Mouse (Mus musculus) lung, postnatal 36 days (tissue): ENCODE data around the gene Cuedc2.
A peak's percentile ranks its signal among the peaks of the same experiment; 100 is the strongest.

Source experiments
- DNase-seq: peaks from one replicate; pipeline ENCODE4 v3.0.0; 2022; ENCODE audit warnings: mixed read lengths

The Cuedc2 gene

GRCm38 (mm10) chr19:46339287-46339971 lies 927 bp upstream of the Cuedc2 start:
- DNase-seq = peak; percentile 84

- no peak for DNase-seq
These were observed 412 bp upstream of the Cuedc2 start for GRCm38 (mm10) chr19:46338942-46339286.

- DNase-seq = no peak
These were observed 677 bp downstream of the Cuedc2 start for GRCm38 (mm10) chr19:46337719-46338330.

GRCm38 (mm10) chr19:46333906-46334305 lies 4.6 kb downstream of the Cuedc2 start:
- no peak for DNase-seq

- DNase-seq = no peak
These were observed 5.7 kb downstream of the Cuedc2 start for GRCm38 (mm10) chr19:46332721-46333339.

- DNase-seq = no peak
These were observed 6.6 kb downstream of the Cuedc2 start for GRCm38 (mm10) chr19:46331936-46332335.

- no peak for DNase-seq
These were observed 7.2 kb downstream of the Cuedc2 start for GRCm38 (mm10) chr19:46331326-46331725.

- no peak for DNase-seq
These were observed 7.8 kb downstream of the Cuedc2 start for GRCm38 (mm10) chr19:46330696-46331095.

GRCm38 (mm10) chr19:46329951-46330350 lies 8.6 kb downstream of the Cuedc2 start:
- DNase-seq = peak; percentile 91

- peak; percentile 16 for DNase-seq
These were observed 9.4 kb downstream of the Cuedc2 start for GRCm38 (mm10) chr19:46329031-46329641.

GRCm38 (mm10) chr19:46328081-46329030 lies 10.1 kb downstream of the Cuedc2 start, which contains the start of gene Fbxl15:
Fbxl15 (plus strand) TSS chr19:46328184.
- DNase-seq = peak; percentile 95

- no peak for DNase-seq
These were observed 10.9 kb downstream of the Cuedc2 start for GRCm38 (mm10) chr19:46327531-46328064.

- DNase-seq = peak; percentile 19
These were observed 11.7 kb downstream of the Cuedc2 start, which contains the start of gene Psd for GRCm38 (mm10) chr19:46326756-46327305. Psd (minus strand) TSS chr19:46327156.

GRCm38 (mm10) chr19:46326019-46326755 lies 12.3 kb downstream of the Cuedc2 start:
- DNase-seq = no peak

GRCm38 (mm10) chr19:46324918-46325317 lies 13.6 kb downstream of the Cuedc2 start:
- no peak for DNase-seq

- no peak for DNase-seq
These were observed 14.1 kb downstream of the Cuedc2 start for GRCm38 (mm10) chr19:46324366-46324765.

- DNase-seq = no peak
These were observed 14.8 kb downstream of the Cuedc2 start for GRCm38 (mm10) chr19:46323716-46324115.

- no peak for DNase-seq
These were observed 15.4 kb downstream of the Cuedc2 start for GRCm38 (mm10) chr19:46322996-46323572.

GRCm38 (mm10) chr19:46322144-46322995 lies 16.1 kb downstream of the Cuedc2 start:
- DNase-seq = no peak
